Comparison of ENCODE assay signal across 18 mouse cellular contexts in the genomic region with DNA sequence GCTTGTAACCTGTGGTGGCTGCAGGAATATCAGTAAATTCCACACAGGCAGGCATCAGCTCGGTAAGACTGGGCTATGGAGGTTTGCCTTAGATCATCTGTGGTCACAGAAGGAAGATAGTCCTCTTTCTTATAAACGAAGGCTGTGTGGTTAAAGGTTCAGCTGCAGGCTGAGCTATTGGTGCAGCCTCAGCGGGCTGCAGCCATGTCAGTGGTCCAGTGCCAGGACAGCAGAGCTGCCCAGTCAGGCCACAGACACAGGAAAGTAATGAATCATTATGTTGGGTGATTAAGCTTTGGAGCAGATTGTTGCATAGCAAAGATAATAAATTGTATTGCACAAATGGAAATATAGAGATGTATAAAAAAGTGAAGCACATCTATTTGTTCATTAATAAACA. TPM values are rescaled to one million over a fixed set of nuclear protein-coding genes. Genes with fewer than 3 reads are reported as not detected.
DNase-seq lines count a peak whose midpoint lies in the region.
"Had no signal": no experiment of that assay in that cellular context is flagged by ENCODE, and none has a peak within 500 bp of the region (broad histone marks: within the 10 kb centered on the region; RNA-seq: fewer than 3 reads in every experiment).

No protein-coding gene starts in this region.

- H3K9me3 ChIP-seq in heart, embryonic 10.5 days = no peaks in the 10 kb centered on the region
- H3K9me3 ChIP-seq: embryonic facial prominence, embryonic 12.5 days; forebrain, embryonic 15.5 days; hindbrain, embryonic 10.5 days; intestine, embryonic 15.5 days had no signal

- peaks cover 5% of the 10 kb centered on the region; the same call in 1 of the 2 replicates for H3K27me3 ChIP-seq in heart, embryonic 10.5 days (ENCODE audit: insufficient read depth, poor library complexity, severe bottlenecking)
- H3K27me3 ChIP-seq: embryonic facial prominence, embryonic 12.5 days; forebrain, embryonic 15.5 days; intestine, embryonic 15.5 days had no signal

- H3K4me1 ChIP-seq in heart, embryonic 10.5 days = peaks cover 11% of the 10 kb centered on the region
- H3K4me1 ChIP-seq: forebrain, embryonic 15.5 days had no signal

- no peak overlapping the region for H3K27ac ChIP-seq in heart, embryonic 10.5 days
- H3K27ac ChIP-seq: embryonic facial prominence, embryonic 12.5 days; forebrain, embryonic 15.5 days; hindbrain, embryonic 10.5 days; hindbrain, embryonic 14.5 days; intestine, embryonic 15.5 days had no signal

- H3K4me3 ChIP-seq in heart, embryonic 10.5 days = no peak overlapping the region
- H3K4me3 ChIP-seq: embryonic facial prominence, embryonic 12.5 days; forebrain, embryonic 15.5 days; heart, embryonic 12.5 days; hindbrain, embryonic 10.5 days; intestine, embryonic 15.5 days had no signal

- peak; percentile 75 for DNase-seq in heart, adult 11 months
- no peak for DNase-seq in heart, embryonic 10.5 days (ENCODE audit: low spot score)
- peak; percentile 19 for DNase-seq in testis, postnatal 10 days (ENCODE audit: low spot score)
- DNase-seq in testis, postnatal 14 days (ENCODE audit: low spot score) = no peak
- DNase-seq in brain, adult 2 months (ENCODE audit: low read depth, low spot score) = peak; percentile 21
- no peak for DNase-seq in urinary bladder, postnatal 10 days (ENCODE audit: low spot score)
- DNase-seq: adrenal gland, postnatal 10 days; B cell, adult 2 months; cerebellum, adult 2 months; cerebellum, postnatal 10 days; gastrocnemius, postnatal 36 days; heart, adult 18-20 months had no signal

- 70% methylated on average over 3 of the region's 3 CpGs for WGBS in heart, embryonic 10.5 days

- no peaks in the 10 kb centered on the region for H3K36me3 ChIP-seq in heart, embryonic 10.5 days
- H3K36me3 ChIP-seq: embryonic facial prominence, embryonic 12.5 days; forebrain, embryonic 15.5 days; heart, embryonic 12.5 days; hindbrain, embryonic 10.5 days; intestine, embryonic 15.5 days had no signal

RNA-seq across cellular contexts. Expression of gene Vangl1, which starts 57.0 kb away (rescaled TPM):
- polyA plus RNA-seq in heart, embryonic 10.5 days (2016; fragmentation: Nextera tagmentation; extraction: Ambion mirVana) = 26.5 and 32.8 TPM in 2 replicates

Comparison
In these comparisons a context has a peak if more than half of its experiments do, and no peak if none do; other contexts are left out.
1. DNase-seq: peak in heart, adult 11 months (single experiment), testis, postnatal 10 days (single experiment) and brain, adult 2 months (single experiment); none in heart, embryonic 10.5 days (single experiment), testis, postnatal 14 days (single experiment) and urinary bladder, postnatal 10 days (single experiment).